Mouse (Mus musculus) testis, adult 2 months (tissue): ENCODE measurements around the gene Prss38. TPM values are rescaled to one million over a fixed set of nuclear protein-coding genes. Genes with fewer than 3 reads are reported as not detected.

ENCODE experiments used
- H3K27ac ChIP-seq: fragments of 200-500 bp; 2 replicates; pipeline ENCODE4 v1.5.1; 2012; ENCODE audit warnings: low read depth, low read length; ENCODE audit not compliant: control insufficient read depth, insufficient read depth
- H3K27me3 ChIP-seq: fragments of 200-500 bp; 2 replicates; pipeline ENCODE4 v1.6.1; 2012; ENCODE audit warnings: mild to moderate bottlenecking, low read length, moderate library complexity; ENCODE audit not compliant: control insufficient read depth, insufficient read depth
- H3K36me3 ChIP-seq: fragments of 200-500 bp; 2 replicates; pipeline ENCODE4 v1.6.1; 2012; ENCODE audit warnings: mild to moderate bottlenecking, low read length; ENCODE audit not compliant: control insufficient read depth, insufficient read depth
- H3K4me1 ChIP-seq: fragments of 200-500 bp; 2 replicates; pipeline ENCODE4 v1.6.1; 2012; ENCODE audit warnings: low read length; ENCODE audit not compliant: control insufficient read depth, insufficient read depth
- H3K4me3 ChIP-seq: fragments of 200-500 bp; 2 replicates; pipeline ENCODE4 v1.5.1; 2012; ENCODE audit warnings: low read depth, mild to moderate bottlenecking, low read length, moderate library complexity, mixed read lengths; ENCODE audit not compliant: control insufficient read depth
- CTCF ChIP-seq: fragments of 200-500 bp; IDR thresholded peaks from 2 replicates; pipeline ENCODE4 v1.5.1; 2012; ENCODE audit warnings: low read depth, mild to moderate bottlenecking, inconsistent platforms, low read length, moderate library complexity; ENCODE audit not compliant: control insufficient read depth, insufficient read depth, insufficient replicate concordance
- POLR2A ChIP-seq: fragments of 200-500 bp; IDR thresholded peaks from 2 replicates; pipeline ENCODE4 v1.6.1; 2012; ENCODE audit warnings: low read depth, mild to moderate bottlenecking, inconsistent platforms, low read length, moderate library complexity; ENCODE audit not compliant: control insufficient read depth
- polyA plus RNA-seq: library from polyadenylated mRNA; depleted of rRNA; stranded (reverse); fragments of >200 nt; gene quantifications from 2 replicates; pipeline ENCODE4 v1.2.3, GENCODE M21; 2012

Prss38 gene
- polyA plus RNA-seq, 1 experiment: 12.7 TPM

- H3K4me3 ChIP-seq: no peak overlapping the region
Observed at GRCm38 (mm10) chr11:59405761-59406160, 30.3 kb upstream of the Prss38 start.

GRCm38 (mm10) chr11:59400876-59401275 lies 25.4 kb upstream of the Prss38 start:
- H3K4me1 ChIP-seq: no peaks in the 10 kb centered on the region; the same call in none of the 2 replicates
- H3K4me3 ChIP-seq: no peak overlapping the region
- no peaks in the 10 kb centered on the region for H3K27me3 ChIP-seq
- H3K36me3 ChIP-seq: no peaks in the 10 kb centered on the region
- H3K27ac ChIP-seq: no peak overlapping the region
- TF ChIP-seq CTCF (no peak), POLR2A (no peak)

More at GRCm38 (mm10) chr11:59405761-59406160, 30.3 kb upstream of the Prss38 start:
- no peaks in the 10 kb centered on the region for H3K27me3 ChIP-seq
- no peaks in the 10 kb centered on the region; the same call in 1 of the 2 replicates for H3K36me3 ChIP-seq
- H3K4me1 ChIP-seq: no peaks in the 10 kb centered on the region
- TF ChIP-seq POLR2A: no peak
- no peak for TF ChIP-seq CTCF
- H3K27ac ChIP-seq: no peak overlapping the region

GRCm38 (mm10) chr11:59399830-59400229 lies 24.4 kb upstream of the Prss38 start:
- no peak for TF ChIP-seq CTCF
- no peak for TF ChIP-seq POLR2A
- no peak overlapping the region for H3K27ac ChIP-seq
- no peak overlapping the region for H3K4me3 ChIP-seq
- H3K27me3 ChIP-seq: no peaks in the 10 kb centered on the region
- no peaks in the 10 kb centered on the region for H3K36me3 ChIP-seq
- no peaks in the 10 kb centered on the region; the same call in none of the 2 replicates for H3K4me1 ChIP-seq

GRCm38 (mm10) chr11:59397536-59398371 lies 22.3 kb upstream of the Prss38 start:
- no peak overlapping the region for H3K4me3 ChIP-seq
- TF ChIP-seq POLR2A (no peak), CTCF (no peak)
- H3K27ac ChIP-seq: no peak overlapping the region
- no peaks in the 10 kb centered on the region for H3K36me3 ChIP-seq
- H3K27me3 ChIP-seq: no peaks in the 10 kb centered on the region
- no peaks in the 10 kb centered on the region; the same call in none of the 2 replicates for H3K4me1 ChIP-seq

GRCm38 (mm10) chr11:59394451-59394850 lies 19.0 kb upstream of the Prss38 start:
- no peaks in the 10 kb centered on the region for H3K27me3 ChIP-seq
- TF ChIP-seq POLR2A (no peak), CTCF (no peak)
- no peaks in the 10 kb centered on the region for H3K36me3 ChIP-seq
- no peak overlapping the region for H3K27ac ChIP-seq
- no peaks in the 10 kb centered on the region; the same call in none of the 2 replicates for H3K4me1 ChIP-seq
- no peak overlapping the region for H3K4me3 ChIP-seq

- TF ChIP-seq POLR2A: no peak
- TF ChIP-seq CTCF: no peak
- Histone ChIP-seq H3K4me1 (no peaks in the 10 kb centered on the region; the same call in none of the 2 replicates), H3K27me3 (no peaks in the 10 kb centered on the region), H3K4me3 (no peak overlapping the region), H3K27ac (no peak overlapping the region), H3K36me3 (no peaks in the 10 kb centered on the region)
Observed at GRCm38 (mm10) chr11:59393591-59393990, 18.1 kb upstream of the Prss38 start.

GRCm38 (mm10) chr11:59392300-59392699 lies 16.8 kb upstream of the Prss38 start:
- no peaks in the 10 kb centered on the region for H3K36me3 ChIP-seq
- no peaks in the 10 kb centered on the region for H3K27me3 ChIP-seq
- H3K4me3 ChIP-seq: no peak overlapping the region
- H3K27ac ChIP-seq: no peak overlapping the region
- H3K4me1 ChIP-seq: no peaks in the 10 kb centered on the region; the same call in 1 of the 2 replicates
- no peak for TF ChIP-seq CTCF
- TF ChIP-seq POLR2A: no peak
